Mouse (Mus musculus) gastrocnemius, postnatal 36 days (tissue): ENCODE data around the gene Traf6. TPM values are rescaled to one million over a fixed set of nuclear protein-coding genes. Genes with fewer than 3 reads are reported as not detected.

Experiments
- DNase-seq, 2 experiments: peaks; one replicate each; pipeline ENCODE4 v3.0.0; 2022
- intact Hi-C: fragments of 180-260 bp; cut with DNase I; formaldehyde crosslinking; loops from one replicate; pipeline ENCODE4 v1.15.1; 2025
- total RNA-seq, 2 experiments: library from RNA; stranded (reverse); gene quantifications; 2 replicates each; pipeline ENCODE4 v1.2.3; 2021

The Traf6 gene
- total RNA-seq, 2 experiments from 2014 or later = 7.9 to 9.2 TPM

- DNase-seq = no peak
- intact Hi-C loops = no loop called here
Observed at GRCm38 (mm10) chr2:101690252-101690827, 12.1 kb downstream of the Traf6 start.

DNA sequence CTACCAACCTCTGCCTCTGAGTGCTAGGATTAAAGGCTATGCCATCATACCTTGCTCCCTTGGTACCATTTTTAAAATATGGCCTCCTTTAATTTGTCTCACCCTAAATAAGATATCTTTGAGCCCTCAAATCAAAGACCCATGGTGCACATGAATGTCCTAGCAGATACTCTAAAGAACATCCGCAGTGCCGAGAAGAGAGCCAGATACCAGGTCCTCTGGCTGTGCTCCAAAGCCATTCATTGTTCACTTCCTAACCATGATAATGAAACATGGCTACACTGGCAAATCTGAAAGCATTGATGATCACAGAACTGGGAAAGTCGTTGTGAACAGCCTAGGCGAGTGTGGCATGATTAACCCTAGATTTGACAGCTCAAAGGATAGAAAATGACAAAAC is 14.8 kb downstream of the Traf6 start:
- intact Hi-C loops = no loop called here
- no peak for DNase-seq

- no peak for DNase-seq
- intact Hi-C loops = loop anchor here (2.0 kb wide), 1 partner anchor 177 kb away; no protein-coding TSS in a partner anchor
Observed at GRCm38 (mm10) chr2:101693577-101694215, 15.5 kb downstream of the Traf6 start.

GRCm38 (mm10) chr2:101695584-101695983 is 17.4 kb downstream of the Traf6 start:
- no peak for DNase-seq
- intact Hi-C loops = loop anchor here (2.0 kb wide), 1 partner anchor 175 kb away; no protein-coding TSS in a partner anchor

DNA sequence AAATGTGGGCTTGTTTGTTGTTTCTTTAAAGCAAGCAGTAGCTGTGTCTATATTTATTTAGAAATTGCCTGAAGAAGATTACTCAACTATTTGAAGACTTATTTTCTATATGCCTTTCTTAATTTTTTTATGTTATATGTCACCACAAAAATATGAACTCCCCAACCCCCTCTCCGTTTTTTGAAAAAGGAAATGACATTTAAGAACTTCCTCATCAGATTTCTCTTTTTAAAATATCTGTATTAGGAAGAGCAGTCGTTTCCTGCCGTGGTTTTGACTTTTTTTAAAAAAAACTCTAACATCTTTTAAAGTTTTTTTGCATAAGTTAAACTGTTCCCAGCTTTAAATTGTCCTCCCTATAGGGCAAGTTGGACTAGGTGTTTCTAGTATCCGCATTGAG is 21.1 kb downstream of the Traf6 start:
- intact Hi-C loops = no loop called here
- DNase-seq = no peak

GRCm38 (mm10) chr2:101705941-101706485 is 27.8 kb downstream of the Traf6 start:
- DNase-seq = no peak
- intact Hi-C loops = loop anchor here (2.0 kb wide), 1 partner anchor 169 kb away; no protein-coding TSS in a partner anchor

DNA sequence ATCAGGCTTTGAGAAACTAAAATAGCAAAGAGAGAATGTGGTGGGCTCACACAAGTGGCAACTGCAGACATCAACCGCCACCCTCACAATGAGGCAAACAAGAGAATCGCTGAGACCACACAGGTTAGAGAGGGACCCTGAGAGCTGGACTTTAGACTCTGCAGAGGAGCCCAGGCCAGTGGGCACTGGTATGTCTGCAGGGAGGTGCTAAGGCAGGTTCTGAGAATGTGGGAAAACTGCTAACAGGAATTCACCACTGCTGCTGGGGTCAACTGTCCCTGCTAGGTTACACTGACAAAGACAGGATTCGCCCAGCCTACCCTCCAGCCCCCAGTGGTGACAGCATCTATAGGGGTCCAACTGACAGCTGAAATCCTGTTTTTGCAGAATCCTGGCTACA is 33.4 kb downstream of the Traf6 start:
- intact Hi-C loops = no loop called here

GRCm38 (mm10) chr2:101715650-101716323 is 37.6 kb downstream of the Traf6 start:
- peak in 1 of 2 experiments; percentile 26 for DNase-seq
- intact Hi-C loops = loop anchor here (5.0 kb wide), 1 partner anchor 82 kb away; no protein-coding TSS in a partner anchor

More for the DNA sequence above, 33.4 kb downstream of the Traf6 start:
- DNase-seq = no peak

GRCm38 (mm10) chr2:101717162-101717561 is 38.9 kb downstream of the Traf6 start:
- intact Hi-C loops = loop anchor here (5.0 kb wide), 1 partner anchor 80 kb away; no protein-coding TSS in a partner anchor

GRCm38 (mm10) chr2:101721835-101722234 is 43.6 kb downstream of the Traf6 start:
- intact Hi-C loops = no loop called here
- DNase-seq = no peak

More at GRCm38 (mm10) chr2:101717162-101717561, 38.9 kb downstream of the Traf6 start:
- no peak for DNase-seq

- DNase-seq = no peak
- intact Hi-C loops = no loop called here
Observed at GRCm38 (mm10) chr2:101722370-101723332, 44.4 kb downstream of the Traf6 start.

- intact Hi-C loops = no loop called here
- DNase-seq = no peak
Observed at GRCm38 (mm10) chr2:101723333-101723881, 45.2 kb downstream of the Traf6 start.

- intact Hi-C loops = no loop called here
- no peak for DNase-seq
Observed at GRCm38 (mm10) chr2:101727787-101728186, 49.6 kb downstream of the Traf6 start.

GRCm38 (mm10) chr2:101729472-101729871 is 51.2 kb downstream of the Traf6 start:
- intact Hi-C loops = no loop called here
- DNase-seq = no peak

GRCm38 (mm10) chr2:101730972-101731371 is 52.7 kb downstream of the Traf6 start:
- DNase-seq = no peak
- intact Hi-C loops = no loop called here

DNA sequence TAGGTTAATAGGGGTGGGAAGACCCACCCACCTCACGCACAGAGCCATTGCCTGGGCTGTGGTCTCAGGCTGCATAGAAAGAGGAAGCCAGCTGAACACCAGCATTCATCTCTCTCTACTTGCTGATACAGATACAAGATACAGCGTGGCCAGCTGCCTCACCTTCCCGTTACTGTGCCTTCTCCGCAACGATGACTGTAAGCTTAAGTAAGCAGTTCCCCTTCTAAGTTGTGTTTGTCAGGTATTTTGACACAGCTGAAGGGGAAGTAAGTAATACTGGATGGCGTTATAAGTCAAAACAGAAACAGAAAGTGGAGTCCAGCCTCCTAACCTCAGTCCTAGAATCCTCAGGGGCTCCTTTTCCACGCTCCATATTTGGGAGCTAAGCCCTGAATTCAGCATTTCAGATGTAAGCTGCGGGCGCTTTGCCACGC is 54.6 kb downstream of the Traf6 start:
- DNase-seq = no peak
- intact Hi-C loops = no loop called here

GRCm38 (mm10) chr2:101733564-101733963 is 55.3 kb downstream of the Traf6 start:
- no peak for DNase-seq
- intact Hi-C loops = no loop called here

DNA sequence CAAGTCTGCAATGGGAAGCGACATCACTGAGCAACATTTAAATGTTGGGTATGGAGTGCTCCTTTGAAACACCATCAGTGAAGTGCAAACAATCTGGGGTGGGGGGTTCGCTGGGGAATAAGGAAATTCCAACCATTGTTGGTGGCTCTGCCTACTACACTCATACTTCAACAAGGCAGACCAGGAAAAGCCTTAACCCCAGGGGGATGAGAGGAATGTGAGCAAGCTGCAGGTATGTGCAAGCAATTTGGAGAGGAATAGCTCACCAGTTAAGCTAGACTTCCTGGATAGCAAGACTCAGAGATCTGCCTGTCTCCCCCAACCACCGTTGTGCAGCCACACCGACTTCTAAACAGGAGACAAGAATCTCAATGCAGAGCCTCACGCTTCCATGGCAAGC is 61.7 kb downstream of the Traf6 start:
- intact Hi-C loops = no loop called here
- DNase-seq = no peak

DNA sequence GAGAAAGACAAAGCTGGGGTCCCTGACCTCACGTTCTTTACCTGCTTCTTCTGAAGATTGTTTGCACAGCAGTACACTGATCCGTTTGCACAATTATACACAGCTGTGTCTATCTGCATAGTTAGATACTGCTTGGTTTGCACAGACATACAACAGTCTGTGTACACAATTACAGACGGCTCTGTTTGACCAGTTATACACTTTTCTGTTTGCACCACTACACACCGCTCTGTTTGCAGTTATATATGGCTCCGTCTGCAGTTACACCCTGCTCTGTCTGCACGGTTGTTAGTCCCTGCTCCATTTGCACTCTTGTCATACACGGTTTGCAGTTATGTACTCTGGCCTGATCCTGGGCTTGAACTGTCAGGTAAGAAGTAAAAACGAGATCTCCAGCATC is 63.4 kb downstream of the Traf6 start:
- intact Hi-C loops = no loop called here
- DNase-seq = no peak
